Comparison of ENCODE assay signal across 13 mouse cellular contexts in genomic region chr15:10078434-10078833, GRCm38 (mm10).
"Had no signal": no experiment of that assay in that cellular context is flagged by ENCODE, and none has a peak within 500 bp of the region (broad histone marks: within the 10 kb centered on the region; RNA-seq: fewer than 3 reads in every experiment).

No protein-coding gene starts in this region.

- DNase-seq: liver, postnatal 0 days; lung, adult 2 months; lung, postnatal 14 days; lung, postnatal 36 days; right cerebral cortex, postnatal 25 days; right cerebral cortex, postnatal 4 days; spleen, adult 18-20 months; thymus, adult 18-20 months; thymus, postnatal 25 days; thymus, postnatal 4 days had no signal

- ATAC-seq: liver, postnatal 0 days; lung, postnatal 0 days; midbrain, embryonic 13.5 days; midbrain, embryonic 15.5 days had no signal
